Mouse (Mus musculus) limb, embryonic 10.5 days (tissue): Measurements from ENCODE around the gene Psmg4. TPM values are rescaled to one million over a fixed set of nuclear protein-coding genes. Genes with fewer than 3 reads are reported as not detected.

ENCODE experiments used
- DNase-seq: peaks from one replicate; pipeline ENCODE4 v3.0.0-alpha.2; 2017; ENCODE audit warnings: low spot score
- H3K27ac ChIP-seq: fragments of 300-500 bp; sonication (generic); 2 replicates; pipeline ENCODE4 v1.5.1; 2016; ENCODE audit warnings: mild to moderate bottlenecking
- H3K27me3 ChIP-seq: fragments of 300-500 bp; sonication (generic); 2 replicates; pipeline ENCODE4 v1.6.1; 2016; ENCODE audit warnings: low read depth, mild to moderate bottlenecking; ENCODE audit not compliant: poor library complexity, severe bottlenecking
- H3K36me3 ChIP-seq: fragments of 300-500 bp; sonication (generic); 2 replicates; pipeline ENCODE4 v1.6.1; 2016; ENCODE audit warnings: mild to moderate bottlenecking, moderate library complexity
- H3K4me1 ChIP-seq: fragments of 300-500 bp; sonication (generic); 2 replicates; pipeline ENCODE4 v1.6.1; 2016
- H3K4me3 ChIP-seq: fragments of 300-500 bp; sonication (generic); 2 replicates; pipeline ENCODE4 v1.5.1; 2016; ENCODE audit warnings: mild to moderate bottlenecking, moderate library complexity
- H3K9me3 ChIP-seq: fragments of 300-500 bp; sonication (generic); replicated peaks from 2 replicates; pipeline ENCODE4 v1.6.1; 2016; ENCODE audit warnings: mild to moderate bottlenecking
- WGBS: fragments of 180-500 bp; shearing (Covaris S2); methylation state at CpG from one replicate; pipeline ENCODE4 v1.1.7; 2016; 5-methylcytosine and 5-hydroxymethylcytosine counted together
- polyA plus RNA-seq: library from polyadenylated mRNA; unstranded; fragments of >200 nt; fragmentation: Nextera tagmentation; extraction: Ambion mirVana; gene quantifications from 2 replicates; pipeline ENCODE4 v1.2.1, GENCODE M21; 2016

Gene Psmg4
- 80.5 and 83.3 TPM in 2 replicates for polyA plus RNA-seq

DNA sequence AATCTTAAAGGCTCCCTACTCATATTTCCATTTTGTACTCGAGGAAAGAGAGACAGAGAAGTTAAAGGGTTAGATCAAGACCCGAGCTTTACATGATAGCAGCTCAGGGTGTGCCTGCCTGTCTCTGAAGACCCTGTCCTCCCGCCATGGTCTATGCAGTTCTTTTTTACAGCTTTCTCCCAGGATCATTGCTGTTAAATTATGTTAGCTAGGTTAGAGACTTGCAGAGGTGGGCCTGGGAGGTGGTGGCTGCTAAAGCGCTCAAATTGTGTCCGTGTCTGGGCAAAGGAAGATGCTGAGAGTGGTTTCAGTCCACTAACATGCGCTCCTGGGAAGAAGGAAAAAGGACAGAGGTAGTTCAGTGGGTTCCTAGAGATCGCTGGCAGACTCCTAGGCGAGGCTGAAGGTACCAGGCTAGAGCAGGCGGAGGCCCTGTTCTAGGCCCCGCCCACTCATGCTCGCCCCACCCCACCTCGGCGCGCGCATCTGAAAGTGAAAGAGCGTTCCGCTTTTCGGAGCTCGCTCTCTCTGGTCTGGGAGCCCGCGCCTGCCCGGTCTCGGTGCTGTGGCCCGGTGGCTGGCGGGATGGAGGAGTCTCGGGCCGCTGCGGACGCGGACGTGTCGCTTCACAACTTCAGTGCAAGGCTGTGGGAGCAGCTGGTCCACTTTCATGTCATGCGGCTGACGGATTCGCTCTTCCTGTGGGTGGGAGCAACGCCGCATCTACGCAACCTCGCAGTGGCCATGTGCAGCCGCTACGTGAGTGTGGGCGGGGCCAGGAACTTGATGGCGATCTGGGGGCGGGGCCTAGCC, at the start of gene Psmg4:
Psmg4 (plus strand) TSS at position 474 of the 813 bp plus-strand sequence.
- WGBS = 3% methylated on average over 44 of the region's 44 CpGs
- peak; percentile 95 for DNase-seq
- H3K36me3 ChIP-seq = peaks cover 17% of the 10 kb centered on the region
- peaks cover 15% of the 10 kb centered on the region for H3K4me1 ChIP-seq
- H3K27me3 ChIP-seq = no peaks in the 10 kb centered on the region
- H3K9me3 ChIP-seq = no peaks in the 10 kb centered on the region
- peak within 1 kb of the TSS; percentile 92 for H3K27ac ChIP-seq
- peak within 1 kb of the TSS; percentile 79 for H3K4me3 ChIP-seq

DNA sequence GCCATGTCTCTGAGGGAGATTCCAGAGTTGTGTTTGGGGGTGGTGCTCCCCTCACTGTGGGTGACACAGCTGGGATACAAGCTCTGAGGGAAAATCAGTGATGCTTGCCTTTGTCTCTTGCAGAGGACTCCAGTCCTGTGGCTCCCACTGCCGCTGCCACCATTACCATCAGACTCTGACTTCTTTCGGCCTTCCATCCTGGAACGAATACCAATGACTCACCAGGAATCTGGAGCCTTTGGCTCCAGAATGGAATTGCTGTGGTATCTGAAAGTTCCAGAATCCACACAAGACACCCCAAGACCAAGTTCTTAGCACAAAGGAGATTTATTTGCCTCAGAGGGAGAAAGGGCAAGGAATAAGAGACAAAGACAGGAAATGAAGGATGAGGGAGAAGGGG, 49.7 kb upstream of the Psmg4 start:
- Histone ChIP-seq H3K36me3 (no peaks in the 10 kb centered on the region), H3K4me1 (peaks cover 5% of the 10 kb centered on the region; the same call in 1 of the 2 replicates), H3K27me3 (no peaks in the 10 kb centered on the region), H3K27ac (no peak overlapping the region), H3K9me3 (no peaks in the 10 kb centered on the region), H3K4me3 (no peak overlapping the region)
- 88% methylated on average over 3 of the region's 3 CpGs for WGBS
- DNase-seq = no peak

DNA sequence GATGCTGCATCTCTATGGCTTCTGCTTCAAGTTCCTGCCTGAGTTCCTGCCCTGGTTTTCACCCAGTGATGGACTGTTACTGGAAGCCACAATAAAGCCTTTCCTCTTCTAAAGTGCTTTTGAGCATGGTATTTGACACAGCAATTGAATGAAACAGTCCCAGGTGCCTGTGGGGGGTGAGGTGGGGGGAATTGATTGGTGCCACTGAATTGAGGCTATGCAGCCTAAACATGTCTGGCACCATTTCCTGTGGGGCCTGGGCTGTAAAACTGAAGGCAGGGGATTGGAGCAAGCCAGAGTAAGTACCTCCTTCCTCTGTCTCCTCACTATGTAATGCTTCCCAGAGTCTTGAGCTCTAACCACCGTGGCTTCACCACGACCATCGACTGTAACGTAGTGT, 48.1 kb upstream of the Psmg4 start:
- peaks cover 5% of the 10 kb centered on the region; the same call in 1 of the 2 replicates for H3K4me1 ChIP-seq
- no peaks in the 10 kb centered on the region for H3K36me3 ChIP-seq
- H3K27ac ChIP-seq = no peak overlapping the region
- H3K9me3 ChIP-seq = no peaks in the 10 kb centered on the region
- 81% methylated on average over 4 of the region's 4 CpGs for WGBS
- no peak for DNase-seq
- no peak overlapping the region for H3K4me3 ChIP-seq
- H3K27me3 ChIP-seq = no peaks in the 10 kb centered on the region

DNA sequence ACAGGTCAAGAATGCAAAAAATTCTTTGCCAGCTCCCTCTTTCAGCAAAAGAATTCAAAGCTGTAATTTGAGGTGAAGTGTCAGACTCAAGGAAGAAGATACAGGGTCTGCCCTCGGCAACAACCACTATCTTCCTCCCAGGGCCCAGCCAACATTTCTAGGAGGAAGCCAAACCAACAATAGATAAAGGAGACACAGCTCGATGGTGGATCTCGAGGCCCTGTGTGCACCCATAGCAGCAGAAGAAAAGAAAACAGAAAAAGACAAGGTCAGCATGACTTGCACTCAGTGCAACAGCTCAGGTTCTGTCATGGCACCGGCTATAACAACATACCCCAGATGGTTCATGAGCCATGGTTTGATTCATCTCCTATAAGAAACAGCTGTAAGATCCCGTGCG, 46.3 kb upstream of the Psmg4 start:
- no peaks in the 10 kb centered on the region for H3K27me3 ChIP-seq
- H3K4me1 ChIP-seq = peaks cover 5% of the 10 kb centered on the region; the same call in 1 of the 2 replicates
- H3K27ac ChIP-seq = no peak overlapping the region
- H3K4me3 ChIP-seq = no peak overlapping the region
- H3K36me3 ChIP-seq = no peaks in the 10 kb centered on the region
- H3K9me3 ChIP-seq = no peaks in the 10 kb centered on the region
- 86% methylated on average over 6 of the region's 6 CpGs for WGBS
- DNase-seq = no peak

DNA sequence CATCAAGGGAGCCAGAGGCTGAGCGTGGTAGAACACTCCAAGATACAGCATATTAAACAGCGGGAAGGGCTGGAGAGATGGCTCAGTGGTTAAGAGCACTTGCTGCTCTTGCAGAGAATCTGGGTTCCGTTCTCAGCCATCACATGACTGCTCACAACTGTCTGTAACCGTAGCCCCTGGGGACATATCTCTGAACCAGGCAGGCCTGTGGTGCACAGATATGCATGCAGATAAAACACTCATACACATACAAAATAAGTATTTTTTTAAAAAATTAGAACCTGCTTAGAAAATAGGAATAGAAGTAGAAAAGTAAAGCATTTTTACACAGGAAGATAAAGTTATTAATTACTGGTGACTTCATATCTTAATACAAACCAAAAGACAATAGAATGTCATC, 43.9 kb upstream of the Psmg4 start:
- peaks cover 5% of the 10 kb centered on the region; the same call in 1 of the 2 replicates for H3K4me1 ChIP-seq
- H3K36me3 ChIP-seq = no peaks in the 10 kb centered on the region
- DNase-seq = no peak
- H3K9me3 ChIP-seq = no peaks in the 10 kb centered on the region
- H3K27me3 ChIP-seq = no peaks in the 10 kb centered on the region
- WGBS = 82% methylated on average over 4 of the region's 4 CpGs
- H3K4me3 ChIP-seq = no peak overlapping the region
- no peak overlapping the region for H3K27ac ChIP-seq

DNA sequence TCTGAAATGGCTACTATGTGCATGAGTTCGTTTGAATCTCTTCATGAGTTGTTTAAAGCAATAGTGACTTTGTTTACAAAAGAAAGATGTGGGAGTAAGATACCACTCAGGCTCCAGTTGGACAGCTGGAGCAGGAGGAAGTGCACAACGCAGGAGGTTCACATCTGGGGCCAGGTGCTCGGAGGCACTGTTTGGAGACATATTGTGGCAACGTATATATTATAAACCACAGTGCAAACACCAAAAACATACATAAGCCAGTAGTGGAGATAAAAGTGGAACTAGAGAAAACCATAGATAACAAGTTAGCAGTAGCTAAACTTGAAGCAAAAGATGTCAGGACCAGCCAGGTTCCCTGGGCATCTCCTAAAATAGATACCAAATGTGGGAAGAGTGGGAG, 43.4 kb upstream of the Psmg4 start:
- no peak for DNase-seq
- H3K4me1 ChIP-seq = peaks cover 5% of the 10 kb centered on the region; the same call in 1 of the 2 replicates
- no peak overlapping the region for H3K27ac ChIP-seq
- H3K9me3 ChIP-seq = no peaks in the 10 kb centered on the region
- WGBS = 81% methylated on average over 4 of the region's 4 CpGs
- H3K27me3 ChIP-seq = no peaks in the 10 kb centered on the region
- H3K4me3 ChIP-seq = no peak overlapping the region
- no peaks in the 10 kb centered on the region for H3K36me3 ChIP-seq

DNA sequence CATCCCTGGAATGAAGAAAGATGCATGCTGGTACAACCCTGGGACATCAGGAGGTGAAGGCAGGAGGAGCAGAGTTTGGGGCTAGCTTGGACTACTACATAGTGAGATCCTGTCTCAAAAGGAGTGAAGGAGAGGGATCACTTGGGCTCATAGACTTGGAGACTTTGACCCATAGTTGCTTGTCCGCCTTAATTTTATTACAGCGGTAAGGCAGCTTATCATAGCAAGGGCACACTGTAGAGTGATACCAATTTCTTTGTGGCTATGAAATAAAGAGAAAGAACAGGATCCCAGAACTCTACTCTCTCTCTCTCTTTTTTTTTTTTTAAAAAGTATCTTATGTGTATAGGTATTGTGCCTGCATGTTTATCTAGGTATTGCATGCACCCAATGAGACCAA, 42.2 kb upstream of the Psmg4 start:
- 99% methylated on average over 2 of the region's 2 CpGs for WGBS
- H3K4me3 ChIP-seq = no peak overlapping the region
- H3K4me1 ChIP-seq = no peaks in the 10 kb centered on the region
- H3K36me3 ChIP-seq = no peaks in the 10 kb centered on the region
- no peaks in the 10 kb centered on the region for H3K27me3 ChIP-seq
- no peak for DNase-seq
- no peak overlapping the region for H3K27ac ChIP-seq
- H3K9me3 ChIP-seq = no peaks in the 10 kb centered on the region

DNA sequence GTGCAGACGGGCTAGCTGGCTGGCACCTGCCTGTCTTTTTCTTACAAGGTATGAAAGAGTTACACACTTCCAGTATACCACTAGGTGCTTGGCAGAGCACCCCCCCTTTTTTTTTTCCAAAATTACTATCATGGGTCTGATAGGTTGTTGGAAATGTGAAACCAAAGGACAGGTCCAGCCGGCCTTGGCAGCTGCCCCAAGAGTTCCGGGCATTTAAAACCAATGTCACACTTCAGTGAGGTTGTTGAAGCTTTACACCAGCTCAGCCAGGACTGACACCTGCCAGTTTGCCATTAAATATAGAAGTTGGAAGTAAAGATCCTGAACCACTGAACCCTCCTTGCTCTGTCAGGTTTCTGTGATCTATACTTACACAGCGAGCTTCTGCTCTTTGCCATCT, 37.1 kb upstream of the Psmg4 start:
- peaks cover 16% of the 10 kb centered on the region for H3K4me1 ChIP-seq
- no peaks in the 10 kb centered on the region; the same call in 1 of the 2 replicates for H3K36me3 ChIP-seq
- 90% methylated on average over 4 of the region's 4 CpGs for WGBS
- no peaks in the 10 kb centered on the region for H3K9me3 ChIP-seq
- DNase-seq = no peak
- H3K4me3 ChIP-seq = no peak overlapping the region
- peaks cover 4% of the 10 kb centered on the region; the same call in 1 of the 2 replicates for H3K27me3 ChIP-seq
- no peak overlapping the region for H3K27ac ChIP-seq

DNA sequence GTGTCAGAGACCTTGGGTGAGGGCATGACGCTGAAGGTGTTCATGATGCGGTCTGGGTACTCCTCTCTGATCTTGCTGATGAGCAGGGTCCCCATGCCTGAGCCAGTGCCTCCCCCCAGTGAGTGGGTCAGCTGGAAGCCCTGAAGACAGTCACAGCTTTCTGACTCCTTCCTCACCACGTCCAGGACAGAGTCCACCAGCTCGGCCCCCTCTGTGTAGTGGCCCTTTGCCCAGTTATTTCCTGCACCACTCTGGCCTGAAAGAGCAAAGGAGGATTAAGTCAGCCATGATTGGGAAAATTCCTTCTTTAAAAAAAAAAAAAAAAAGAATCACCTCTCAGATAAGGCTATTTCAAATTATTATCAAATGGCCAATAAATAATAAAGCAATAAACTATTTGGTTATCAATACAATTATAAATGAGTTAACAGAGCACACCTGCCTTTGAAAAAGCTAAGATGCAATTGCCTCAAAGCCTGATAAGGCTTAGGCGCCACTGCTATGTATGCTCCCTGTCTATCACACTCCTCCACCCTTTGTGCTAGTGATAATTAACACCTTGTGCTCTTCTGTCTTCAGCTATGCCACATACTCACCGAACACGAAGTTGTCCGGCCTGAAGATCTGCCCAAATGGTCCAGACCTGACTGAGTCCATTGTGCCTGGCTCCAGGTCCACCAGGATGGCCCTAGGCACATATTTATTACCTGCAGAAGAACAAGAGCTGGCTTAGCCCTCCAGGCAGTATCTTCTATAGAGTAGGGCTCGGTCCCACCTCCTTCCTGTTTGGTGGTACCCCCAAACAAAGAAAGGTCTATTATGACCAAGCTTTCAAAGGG, 34.3 kb upstream of the Psmg4 start:
- H3K4me1 ChIP-seq = peaks cover 44% of the 10 kb centered on the region
- peaks cover 32% of the 10 kb centered on the region for H3K27me3 ChIP-seq
- no peak overlapping the region for H3K27ac ChIP-seq
- H3K4me3 ChIP-seq = 0 out of 2 replicates have a peak overlapping the region, but pooled peaks have one; percentile 67
- WGBS = 84% methylated on average over 9 of the region's 9 CpGs
- no peak for DNase-seq
- no peaks in the 10 kb centered on the region; the same call in 1 of the 2 replicates for H3K36me3 ChIP-seq
- no peaks in the 10 kb centered on the region for H3K9me3 ChIP-seq

DNA sequence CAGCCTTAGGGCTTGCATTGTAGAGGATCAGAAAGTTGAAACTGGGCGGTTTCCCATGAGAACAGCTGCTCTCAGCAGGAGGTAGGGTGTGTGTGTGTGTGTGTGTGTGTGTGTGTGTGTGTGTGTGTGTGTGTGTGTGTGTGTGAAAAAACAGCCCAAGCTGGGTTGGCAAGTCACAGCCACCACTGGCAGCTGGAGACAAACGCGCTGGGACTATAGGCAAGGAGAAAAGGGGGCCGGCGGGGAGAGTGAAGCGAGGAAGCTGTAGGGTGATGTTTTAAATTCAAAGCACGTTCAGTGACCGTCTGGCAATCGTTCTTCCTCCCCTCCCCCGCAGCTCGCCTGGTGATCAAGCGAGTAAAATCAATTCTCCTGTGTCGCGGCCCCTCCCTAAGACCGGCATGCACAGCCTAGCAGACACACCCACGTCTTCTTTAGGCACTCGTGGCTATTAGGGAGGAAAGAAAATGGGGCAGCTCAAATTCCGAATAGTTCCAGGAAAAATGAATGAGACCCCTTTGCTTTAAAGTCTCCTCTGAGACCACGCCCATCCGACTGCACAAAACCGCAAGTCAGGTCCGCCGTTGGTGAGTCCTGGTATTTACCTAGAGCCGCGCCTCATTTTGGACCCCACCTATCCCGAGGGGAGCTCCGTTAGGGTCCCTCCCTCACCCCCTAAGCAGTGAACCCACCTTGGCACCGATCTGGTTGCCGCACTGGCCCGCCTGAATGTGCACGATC, 33.1 kb upstream of the Psmg4 start:
- WGBS = under 1% methylated on average over 31 of the region's 31 CpGs
- H3K27ac ChIP-seq = peak overlapping the region; percentile 72
- peak; percentile 50 for DNase-seq

DNA sequence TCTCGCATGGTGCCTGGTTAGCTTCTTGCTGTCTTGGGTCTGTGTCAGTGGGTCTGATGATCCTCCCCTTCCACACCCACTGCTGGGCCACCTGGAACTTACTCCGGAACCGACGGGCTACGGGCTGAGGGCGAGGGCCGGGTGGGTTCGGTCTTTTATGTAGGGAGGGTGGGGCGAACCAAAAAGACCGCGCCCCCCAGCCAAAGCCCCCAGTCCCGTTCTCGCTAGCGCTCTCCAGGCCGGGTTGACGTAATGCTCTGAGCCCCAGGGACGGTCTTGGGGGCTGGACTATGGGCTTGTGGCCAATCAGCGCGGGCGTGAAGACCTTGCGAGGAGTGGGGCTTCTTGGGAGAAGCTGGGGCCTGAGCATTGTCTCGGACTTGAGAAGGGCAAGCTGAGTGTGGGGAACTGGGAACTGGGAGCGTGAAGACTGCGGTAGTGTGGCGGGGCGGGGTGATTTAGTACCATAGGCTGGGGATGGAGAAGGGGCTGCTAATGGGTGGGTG, 32.5 kb upstream of the Psmg4 start, which contains the start of gene Tubb2b:
Tubb2b (minus strand) TSS at position 241 of the 506 bp plus-strand sequence.
- Histone ChIP-seq H3K4me1 (peaks cover 48% of the 10 kb centered on the region), H3K27ac (peak within 1 kb of the TSS; percentile 72), H3K27me3 (peaks cover 50% of the 10 kb centered on the region), H3K36me3 (no peaks in the 10 kb centered on the region; the same call in 1 of the 2 replicates), H3K9me3 (no peaks in the 10 kb centered on the region), H3K4me3 (peak within 1 kb of the TSS; percentile 67)
- WGBS = under 1% methylated on average over 26 of the region's 26 CpGs
- peak; percentile 84 for DNase-seq

More for the DNA sequence above, 33.1 kb upstream of the Psmg4 start:
- Histone ChIP-seq H3K36me3 (no peaks in the 10 kb centered on the region; the same call in 1 of the 2 replicates), H3K4me3 (peak overlapping the region; percentile 67), H3K27me3 (peaks cover 44% of the 10 kb centered on the region), H3K4me1 (peaks cover 48% of the 10 kb centered on the region), H3K9me3 (no peaks in the 10 kb centered on the region)
